Mouse (Mus musculus) hindbrain, embryonic 11.5 days (tissue): Measurements from ENCODE around the gene Fam160b1. TPM values are rescaled to one million over a fixed set of nuclear protein-coding genes. Genes with fewer than 3 reads are reported as not detected.

ENCODE experiments used
- ATAC-seq: fragments of 200-750 bp; cut with Nextera tagmentation; 2 replicates; pipeline ENCODE4 v1.8.0; 2017; ENCODE audit warnings: mild to moderate bottlenecking, moderate TSS enrichment, moderate library complexity; ENCODE audit not compliant: low FRiP score
- DNase-seq: peaks from one replicate; pipeline ENCODE4 v3.0.0-alpha.2; 2015; ENCODE audit warnings: low spot score
- H3K27ac ChIP-seq: fragments of 300-500 bp; sonication (generic); 2 replicates; pipeline ENCODE4 v1.5.1; 2014; ENCODE audit warnings: mild to moderate bottlenecking, low read depth, low read length
- H3K27me3 ChIP-seq: fragments of 300-500 bp; sonication (generic); 2 replicates; pipeline ENCODE4 v1.6.1; 2014; ENCODE audit warnings: mild to moderate bottlenecking, low read length, moderate library complexity, mixed read lengths; ENCODE audit not compliant: control insufficient read depth, insufficient read depth
- H3K36me3 ChIP-seq: fragments of 300-500 bp; sonication (generic); 2 replicates; pipeline ENCODE4 v1.6.1; 2014; ENCODE audit warnings: mild to moderate bottlenecking, low read length, moderate library complexity, mixed read lengths; ENCODE audit not compliant: control insufficient read depth, insufficient read depth
- H3K4me1 ChIP-seq: fragments of 300-500 bp; sonication (generic); replicated peaks from 2 replicates; pipeline ENCODE4 v1.6.1; 2014; ENCODE audit warnings: low read length, mixed read lengths; ENCODE audit not compliant: control insufficient read depth, insufficient read depth
- H3K4me2 ChIP-seq: fragments of 300-500 bp; sonication (generic); replicated peaks from 2 replicates; pipeline ENCODE4 v1.6.1; 2014; ENCODE audit warnings: mild to moderate bottlenecking, low read depth, low read length
- H3K4me3 ChIP-seq: fragments of 300-500 bp; sonication (generic); 2 replicates; pipeline ENCODE4 v1.5.1; 2014; ENCODE audit warnings: low read depth, low read length
- H3K9ac ChIP-seq: fragments of 300-500 bp; sonication (generic); 2 replicates; pipeline ENCODE4 v1.6.1; 2014; ENCODE audit warnings: low read depth, low read length
- H3K9me3 ChIP-seq: fragments of 300-500 bp; sonication (generic); 2 replicates; pipeline ENCODE4 v1.6.1; 2016; ENCODE audit warnings: low read length; ENCODE audit not compliant: control insufficient read depth
- WGBS: fragments of 180-500 bp; shearing (Covaris S2); extraction: QIAGEN DNeasy Blood & Tissue Kit; methylation state at CpG from one replicate; pipeline ENCODE4 v1.1.7; 2014; 5-methylcytosine and 5-hydroxymethylcytosine counted together
- polyA plus RNA-seq: library from polyadenylated mRNA; unstranded; fragments of >200 nt; fragmentation: Nextera tagmentation; extraction: Ambion mirVana; gene quantifications from 2 replicates; pipeline ENCODE4 v1.2.1, GENCODE M21; 2014

Gene Fam160b1
- polyA plus RNA-seq, 1 experiment from 2014 or later, result 14.2 TPM

GRCm38 (mm10) chr19:57413918-57414317, 53.4 kb downstream of the Fam160b1 start:
- Histone ChIP-seq H3K4me1 (peaks cover 2% of the 10 kb centered on the region; the same call in 1 of the 2 replicates), H3K27ac (no peak overlapping the region), H3K4me3 (no peak overlapping the region), H3K36me3 (no peaks in the 10 kb centered on the region), H3K9ac (no peak overlapping the region), H3K4me2 (no peak overlapping the region), H3K27me3 (no peaks in the 10 kb centered on the region), H3K9me3 (no peaks in the 10 kb centered on the region)
- WGBS, result 84% methylated on average over 6 of the region's 6 CpGs
- DNase-seq (no peak), ATAC-seq (no peak)

- Histone ChIP-seq H3K9me3 (no peaks in the 10 kb centered on the region), H3K27me3 (no peaks in the 10 kb centered on the region), H3K4me3 (no peak overlapping the region), H3K27ac (no peak overlapping the region), H3K36me3 (no peaks in the 10 kb centered on the region), H3K9ac (no peak overlapping the region), H3K4me2 (no peak overlapping the region), H3K4me1 (peaks cover 2% of the 10 kb centered on the region; the same call in 1 of the 2 replicates)
- no peak for ATAC-seq
- DNase-seq, result no peak
- 93% methylated on average over 8 of the region's 8 CpGs for WGBS
Observed at GRCm38 (mm10) chr19:57415031-57415807, 54.7 kb downstream of the Fam160b1 start.

GRCm38 (mm10) chr19:57417800-57418580, 57.5 kb downstream of the Fam160b1 start:
- WGBS, result 17% methylated on average over 17 of the region's 17 CpGs
- Histone ChIP-seq H3K4me2 (peak overlapping the region; percentile 27), H3K27me3 (no peaks in the 10 kb centered on the region), H3K4me3 (no peak overlapping the region), H3K9ac (no peak overlapping the region), H3K36me3 (no peaks in the 10 kb centered on the region), H3K4me1 (peaks cover 2% of the 10 kb centered on the region; the same call in 1 of the 2 replicates), H3K27ac (no peak overlapping the region), H3K9me3 (no peaks in the 10 kb centered on the region)
- ATAC-seq (no peak), DNase-seq (peak; percentile 36)

GRCm38 (mm10) chr19:57423402-57423801, 62.9 kb downstream of the Fam160b1 start:
- H3K4me3 ChIP-seq, result no peak overlapping the region
- no peaks in the 10 kb centered on the region for H3K36me3 ChIP-seq
- no peak overlapping the region for H3K9ac ChIP-seq
- H3K27me3 ChIP-seq, result no peaks in the 10 kb centered on the region
- H3K4me2 ChIP-seq, result no peak overlapping the region
- ATAC-seq (no peak), DNase-seq (no peak)
- 50% methylated on average over 3 of the region's 3 CpGs for WGBS
- no peak overlapping the region for H3K27ac ChIP-seq
- no peaks in the 10 kb centered on the region for H3K9me3 ChIP-seq
- no peaks in the 10 kb centered on the region for H3K4me1 ChIP-seq

- no peak overlapping the region for H3K4me2 ChIP-seq
- no peaks in the 10 kb centered on the region for H3K4me1 ChIP-seq
- no peaks in the 10 kb centered on the region for H3K36me3 ChIP-seq
- no peaks in the 10 kb centered on the region for H3K9me3 ChIP-seq
- no peak overlapping the region for H3K9ac ChIP-seq
- no peaks in the 10 kb centered on the region for H3K27me3 ChIP-seq
- H3K27ac ChIP-seq, result no peak overlapping the region
- H3K4me3 ChIP-seq, result no peak overlapping the region
- DNase-seq, result no peak
- 96% methylated on average over 15 of the region's 15 CpGs for WGBS
- ATAC-seq, result no peak
Observed at GRCm38 (mm10) chr19:57425296-57425695, 64.8 kb downstream of the Fam160b1 start.

GRCm38 (mm10) chr19:57426841-57427240, 66.4 kb downstream of the Fam160b1 start:
- H3K36me3 ChIP-seq, result no peaks in the 10 kb centered on the region
- no peak overlapping the region for H3K27ac ChIP-seq
- H3K4me1 ChIP-seq, result no peaks in the 10 kb centered on the region
- H3K9me3 ChIP-seq, result no peaks in the 10 kb centered on the region
- no peaks in the 10 kb centered on the region for H3K27me3 ChIP-seq
- no peak for DNase-seq
- no peak for ATAC-seq
- 93% methylated on average over 8 of the region's 8 CpGs for WGBS
- no peak overlapping the region for H3K4me3 ChIP-seq
- H3K9ac ChIP-seq, result no peak overlapping the region
- no peak overlapping the region for H3K4me2 ChIP-seq

GRCm38 (mm10) chr19:57427756-57428438, 67.4 kb downstream of the Fam160b1 start:
- no peaks in the 10 kb centered on the region for H3K9me3 ChIP-seq
- no peaks in the 10 kb centered on the region for H3K4me1 ChIP-seq
- H3K27me3 ChIP-seq, result no peaks in the 10 kb centered on the region
- ATAC-seq (no peak), DNase-seq (no peak)
- WGBS, result 82% methylated on average over 14 of the region's 14 CpGs
- no peak overlapping the region for H3K4me2 ChIP-seq
- no peak overlapping the region for H3K9ac ChIP-seq
- no peak overlapping the region for H3K27ac ChIP-seq
- H3K4me3 ChIP-seq, result no peak overlapping the region
- H3K36me3 ChIP-seq, result no peaks in the 10 kb centered on the region

- Histone ChIP-seq H3K4me2 (no peak overlapping the region), H3K36me3 (no peaks in the 10 kb centered on the region), H3K4me3 (no peak overlapping the region), H3K27me3 (no peaks in the 10 kb centered on the region), H3K9ac (no peak overlapping the region), H3K9me3 (no peaks in the 10 kb centered on the region), H3K4me1 (no peaks in the 10 kb centered on the region), H3K27ac (no peak overlapping the region)
- WGBS, result 80% methylated on average over 3 of the region's 3 CpGs
- DNase-seq (no peak), ATAC-seq (no peak)
Observed at GRCm38 (mm10) chr19:57428641-57429040, 68.2 kb downstream of the Fam160b1 start.
